Mouse (Mus musculus) CH12F3 (cell line): ENCODE data around the gene Ptprcap.
"Not testable (repeated sequence)": the region's sequence is repeated elsewhere in the genome, so short reads cannot be mapped to it uniquely, and the experiment has no call there.

Experiments
- in situ Hi-C: fragments of 300-500 bp; cut with MboI; formaldehyde crosslinking; loops from 2 replicates; pipeline ENCODE4 v1.14.3; 2020; ENCODE audit warnings: low sequenced_read_pairs

Gene Ptprcap

DNA sequence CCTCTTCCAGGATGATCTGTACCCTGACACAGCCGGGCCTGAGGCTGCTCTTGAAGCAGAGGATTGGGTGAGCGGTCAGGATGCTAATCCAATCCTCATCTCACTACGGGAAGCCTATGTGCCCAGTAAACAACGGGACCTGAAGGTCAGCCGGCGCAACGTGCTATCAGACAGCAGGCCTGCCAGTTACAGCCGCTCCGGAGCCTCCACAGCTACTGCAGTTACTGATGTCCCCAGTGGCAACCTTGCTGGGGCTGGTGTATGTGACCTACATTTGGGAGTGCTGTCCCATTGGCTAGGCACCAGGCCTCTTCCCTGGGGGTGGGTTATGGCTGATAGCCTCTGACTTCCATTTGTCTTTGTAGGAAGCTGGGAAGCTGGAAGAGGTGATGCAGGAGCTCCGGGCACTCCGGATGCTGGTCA, at the start of gene Ptprcap:
Gene Ptprcap, plus strand, starts transcription at position 373 of the 423 bp plus-strand sequence.
- in situ Hi-C loops: no loop called here

DNA sequence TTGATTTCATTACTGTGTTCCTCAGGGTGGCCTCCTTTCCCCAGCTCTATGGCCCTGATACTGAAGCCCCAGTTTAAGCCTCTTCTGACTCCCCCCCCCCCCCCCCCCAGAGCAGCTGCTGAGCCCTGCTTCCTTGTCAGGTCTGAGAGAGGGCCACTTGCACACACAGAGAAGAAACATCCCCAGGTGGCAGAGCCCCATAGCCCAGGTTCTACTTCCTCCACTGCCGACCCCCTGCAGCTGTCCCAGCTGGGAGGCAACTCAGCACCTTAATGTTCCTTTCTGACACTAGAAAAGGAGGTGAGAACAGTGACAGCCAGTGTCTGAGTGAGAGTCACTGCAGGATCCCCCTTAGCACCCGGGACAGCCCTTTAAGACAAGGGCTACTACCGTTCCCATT, 49.6 kb upstream of the Ptprcap start:
- in situ Hi-C loops: no loop called here

DNA sequence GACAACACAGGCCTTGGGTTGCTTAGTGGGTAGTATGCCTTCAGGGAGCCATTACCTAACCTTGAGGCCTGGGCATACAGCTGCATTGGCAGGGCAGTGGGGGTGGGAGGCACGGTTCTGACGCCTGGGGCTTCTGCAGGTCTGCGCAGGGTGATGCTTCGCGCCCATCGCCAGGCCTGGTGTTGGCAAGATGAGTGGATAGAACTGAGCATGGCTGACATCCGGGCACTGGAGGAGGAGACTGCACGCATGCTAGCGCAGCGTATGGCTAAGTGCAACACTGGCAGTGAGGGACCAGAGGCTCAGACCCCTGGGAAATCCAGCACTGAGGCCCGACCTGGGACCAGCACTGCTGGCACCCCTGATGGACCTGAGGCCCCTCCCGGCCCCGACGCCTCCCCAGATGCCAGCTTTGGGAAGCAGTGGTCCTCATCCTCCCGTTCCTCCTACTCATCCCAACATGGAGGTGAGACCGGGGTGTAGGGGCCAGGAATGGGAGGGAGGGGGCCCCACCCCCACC, 48.7 kb upstream of the Ptprcap start:
- in situ Hi-C loops: no loop called here

DNA sequence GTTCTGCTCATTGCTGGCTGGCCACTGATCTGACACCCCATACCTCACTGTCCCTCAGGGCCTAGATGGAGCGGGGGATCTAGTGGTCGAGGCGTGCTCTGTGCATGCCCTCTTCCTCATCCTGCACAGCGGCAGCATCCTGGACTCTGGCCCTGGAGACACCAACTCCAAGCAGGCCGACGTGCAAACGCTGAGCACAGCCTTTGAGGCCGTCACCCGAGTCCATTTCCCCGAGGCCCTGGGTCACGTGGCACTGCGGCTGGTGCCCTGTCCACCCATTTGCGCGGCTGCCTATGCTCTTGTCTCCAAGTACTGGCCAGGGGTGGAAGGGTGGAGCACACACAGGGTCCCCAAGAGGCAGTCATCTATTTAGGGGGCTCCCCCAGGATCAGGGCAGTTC, 46.8 kb upstream of the Ptprcap start:
- in situ Hi-C loops: no loop called here

DNA sequence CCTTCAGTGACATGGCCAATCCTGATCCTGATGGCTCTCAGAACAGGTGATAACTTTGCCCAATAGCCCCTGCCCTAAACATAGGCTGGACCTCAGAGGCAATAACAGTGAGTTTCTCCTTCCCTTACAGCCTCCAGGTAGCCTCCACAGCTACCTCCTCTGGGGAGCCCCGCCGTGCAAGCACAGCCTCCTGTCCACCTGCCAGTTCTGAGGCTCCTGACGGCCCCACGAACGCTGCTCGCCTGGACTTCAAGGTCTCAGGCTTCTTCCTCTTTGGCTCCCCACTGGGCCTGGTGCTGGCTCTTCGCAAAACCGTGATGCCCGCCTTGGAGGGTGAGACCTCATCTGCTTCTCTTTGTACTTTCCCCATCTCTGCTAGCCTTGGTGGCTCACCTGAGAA, 44.9 kb upstream of the Ptprcap start:
- in situ Hi-C loops: no loop called here

DNA sequence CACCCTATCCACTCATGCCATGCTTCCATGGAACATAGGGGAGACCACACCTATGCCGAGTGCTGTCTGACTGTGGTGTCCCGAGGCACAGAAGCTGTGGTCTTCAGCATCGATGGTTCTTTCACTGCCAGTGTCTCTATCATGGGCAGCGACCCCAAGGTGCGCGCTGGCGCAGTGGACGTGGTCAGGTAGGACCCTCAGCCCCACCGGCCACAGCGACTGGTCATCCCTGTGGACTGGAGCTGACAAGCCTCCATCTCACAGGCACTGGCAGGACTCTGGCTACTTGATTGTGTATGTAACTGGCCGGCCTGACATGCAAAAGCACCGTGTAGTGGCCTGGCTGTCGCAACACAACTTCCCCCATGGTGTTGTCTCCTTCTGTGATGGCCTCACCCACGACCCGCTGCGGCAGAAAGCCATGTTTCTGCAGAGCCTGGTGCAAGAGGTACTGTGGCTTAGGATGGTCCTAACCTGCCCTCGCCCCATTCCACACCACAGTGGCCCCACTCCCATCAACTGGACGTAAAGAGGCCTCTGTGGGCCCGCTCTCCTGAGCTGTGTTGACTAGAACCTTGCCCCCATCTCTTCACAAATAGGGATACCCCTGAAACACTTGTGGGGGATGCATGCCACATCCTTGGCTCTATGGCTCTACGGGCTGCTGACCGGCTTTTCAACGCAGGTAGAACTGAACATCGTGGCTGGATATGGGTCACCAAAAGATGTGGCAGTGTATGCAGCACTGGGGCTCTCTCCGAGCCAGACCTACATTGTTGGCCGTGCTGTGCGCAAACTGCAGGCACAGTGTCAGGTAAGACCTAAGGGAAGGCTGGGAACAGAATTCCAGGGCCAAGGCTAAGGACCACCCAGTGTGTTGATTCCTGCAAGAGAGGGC, 41.1 kb upstream of the Ptprcap start:
- in situ Hi-C loops: no loop called here

DNA sequence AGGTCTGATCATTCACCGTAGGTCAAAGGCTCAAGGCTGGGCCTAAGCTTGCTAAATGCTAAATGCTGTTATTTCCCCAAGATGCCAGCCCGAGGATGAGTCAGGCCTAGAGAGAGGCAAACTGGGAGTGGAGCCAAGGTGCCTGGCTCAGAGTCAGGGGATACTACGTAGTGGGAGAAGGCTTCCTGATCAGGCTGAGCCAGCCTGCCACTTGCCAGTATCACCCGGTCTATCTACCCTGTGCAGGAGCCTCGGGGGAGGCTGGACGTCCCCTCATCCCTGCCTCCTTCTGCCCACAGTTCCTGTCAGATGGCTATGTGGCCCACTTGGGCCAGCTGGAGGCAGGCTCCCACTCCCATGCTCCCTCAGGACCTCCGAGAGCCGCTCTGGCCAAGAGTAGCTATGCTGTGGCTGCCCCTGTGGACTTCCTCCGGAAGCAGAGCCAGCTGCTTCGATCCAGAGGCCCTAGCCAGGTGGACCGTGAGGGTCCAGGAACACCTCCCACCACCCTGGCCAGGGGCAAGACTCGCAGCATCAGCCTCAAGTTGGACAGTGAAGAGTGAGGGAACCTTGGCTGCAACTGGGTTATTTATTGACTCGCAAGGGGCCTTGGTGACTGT, 40.1 kb upstream of the Ptprcap start:
- in situ Hi-C loops: no loop called here

DNA sequence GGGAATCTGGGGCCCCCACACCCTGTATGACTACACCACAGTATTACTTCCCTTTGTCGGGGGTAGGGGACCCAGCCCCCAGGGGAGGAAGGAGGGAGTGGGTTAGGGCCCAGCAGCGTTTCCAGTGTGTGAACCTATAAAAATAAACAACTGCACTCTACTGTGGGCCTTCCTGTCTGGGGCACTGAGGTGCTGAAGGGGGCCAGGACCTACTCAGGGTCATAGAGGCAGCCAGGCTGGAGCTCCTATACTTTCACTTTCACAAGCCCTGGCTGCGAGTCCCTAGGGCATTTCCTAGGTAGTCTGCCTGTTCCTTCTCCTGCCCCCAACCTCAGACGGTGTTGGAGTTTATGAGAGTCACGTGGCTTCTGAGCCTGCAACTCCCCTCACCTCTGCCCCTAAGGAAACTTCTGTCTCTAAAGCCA, 39.6 kb upstream of the Ptprcap start:
- in situ Hi-C loops: no loop called here

DNA sequence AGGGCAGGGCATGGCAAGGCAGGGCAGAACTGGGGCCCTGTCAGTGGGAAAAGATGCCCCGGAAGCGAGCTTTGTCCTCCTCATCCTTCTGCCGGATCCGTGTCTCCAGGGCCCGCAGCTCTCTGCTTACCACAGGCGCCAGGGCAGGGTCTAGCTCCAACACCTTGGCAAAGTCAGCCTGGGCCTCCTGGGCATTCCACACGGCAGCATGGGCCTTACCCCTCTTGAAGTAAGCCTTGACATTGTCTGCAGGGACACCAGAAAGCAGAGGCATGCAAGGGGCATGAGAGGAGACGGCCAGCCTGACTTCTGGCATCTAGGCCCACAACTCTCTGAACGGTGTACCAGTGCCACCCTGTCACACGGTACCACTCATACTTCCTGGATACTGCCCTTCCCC, 38.9 kb upstream of the Ptprcap start:
- in situ Hi-C loops: no loop called here

DNA sequence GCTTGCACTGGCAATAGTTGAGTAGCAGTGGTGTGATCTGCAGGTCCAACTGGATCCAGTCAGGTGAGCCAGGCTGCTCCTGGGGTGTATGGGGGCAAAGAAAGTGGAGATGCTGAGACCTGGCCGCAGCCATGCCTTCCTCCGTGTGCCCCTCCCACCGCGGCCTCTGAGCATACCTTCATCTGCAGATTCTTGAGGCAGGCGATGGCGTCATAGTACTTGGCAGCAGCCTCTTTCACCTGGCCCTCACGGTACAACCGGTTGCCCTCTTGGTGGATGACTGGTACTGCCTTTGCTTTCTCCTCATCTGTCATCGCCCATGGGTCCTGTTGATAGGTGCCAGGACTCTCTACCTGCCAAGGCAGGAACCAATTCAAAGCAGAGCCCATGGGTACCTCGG, 38.3 kb upstream of the Ptprcap start:
- in situ Hi-C loops: no loop called here

DNA sequence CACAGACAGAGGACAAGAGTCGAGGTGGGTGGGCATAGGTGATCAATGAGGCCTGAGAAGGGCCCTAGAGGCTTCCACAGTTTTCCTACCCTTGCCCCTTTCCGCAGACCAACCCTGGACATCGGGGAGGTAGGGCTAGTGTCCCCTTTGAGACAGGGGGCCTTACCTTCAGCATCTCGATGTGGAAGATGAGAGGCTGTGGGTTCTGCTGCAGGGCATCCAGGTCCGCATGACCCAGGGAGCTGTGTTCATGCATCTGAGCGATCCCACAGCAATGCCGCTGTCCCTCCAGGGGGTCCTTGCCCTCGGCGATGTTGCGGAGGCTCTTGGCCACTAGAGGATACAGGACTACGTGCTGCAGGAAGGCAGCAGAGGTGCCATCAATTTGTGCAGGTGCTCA, 37.6 kb upstream of the Ptprcap start:
- in situ Hi-C loops: no loop called here

DNA sequence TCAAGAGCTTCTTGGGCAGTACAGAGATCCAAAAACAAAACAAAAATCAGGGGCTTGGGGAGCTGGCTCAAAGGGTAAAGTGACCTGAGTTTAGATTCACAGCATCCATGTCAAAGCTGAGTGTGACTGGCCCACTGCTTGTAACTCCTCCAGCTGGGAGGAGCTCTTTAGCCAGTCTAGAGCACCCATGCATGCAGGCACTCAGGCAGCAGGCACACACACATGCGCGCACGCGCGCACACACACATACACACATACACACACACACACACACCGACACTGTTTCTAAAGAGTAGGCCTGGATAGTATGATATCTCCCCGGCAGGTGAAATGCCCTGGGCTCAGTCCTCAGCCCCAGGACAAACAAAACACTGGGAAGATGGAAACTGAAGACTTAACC, 36.4 kb upstream of the Ptprcap start:
- in situ Hi-C loops: no loop called here

DNA sequence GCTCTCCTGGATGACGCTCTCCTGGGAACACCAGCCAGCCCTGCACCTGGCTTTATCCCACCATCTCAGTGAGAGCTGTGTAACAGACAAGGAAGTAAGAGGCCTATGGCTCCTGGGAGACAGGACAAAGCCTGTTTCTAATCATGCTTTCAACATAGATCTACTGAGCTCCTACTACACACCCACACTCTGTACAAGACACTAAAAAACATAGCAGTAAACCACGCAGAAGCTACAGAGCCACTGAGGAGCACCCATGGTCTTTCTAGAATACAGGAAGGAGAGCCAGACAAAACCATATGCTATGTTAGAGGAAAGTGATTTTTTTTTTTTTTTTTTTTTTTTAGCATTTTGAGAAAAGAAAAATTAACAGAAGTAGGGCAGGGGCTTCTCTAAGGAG, 35.1 kb upstream of the Ptprcap start:
- in situ Hi-C loops: no loop called here

DNA sequence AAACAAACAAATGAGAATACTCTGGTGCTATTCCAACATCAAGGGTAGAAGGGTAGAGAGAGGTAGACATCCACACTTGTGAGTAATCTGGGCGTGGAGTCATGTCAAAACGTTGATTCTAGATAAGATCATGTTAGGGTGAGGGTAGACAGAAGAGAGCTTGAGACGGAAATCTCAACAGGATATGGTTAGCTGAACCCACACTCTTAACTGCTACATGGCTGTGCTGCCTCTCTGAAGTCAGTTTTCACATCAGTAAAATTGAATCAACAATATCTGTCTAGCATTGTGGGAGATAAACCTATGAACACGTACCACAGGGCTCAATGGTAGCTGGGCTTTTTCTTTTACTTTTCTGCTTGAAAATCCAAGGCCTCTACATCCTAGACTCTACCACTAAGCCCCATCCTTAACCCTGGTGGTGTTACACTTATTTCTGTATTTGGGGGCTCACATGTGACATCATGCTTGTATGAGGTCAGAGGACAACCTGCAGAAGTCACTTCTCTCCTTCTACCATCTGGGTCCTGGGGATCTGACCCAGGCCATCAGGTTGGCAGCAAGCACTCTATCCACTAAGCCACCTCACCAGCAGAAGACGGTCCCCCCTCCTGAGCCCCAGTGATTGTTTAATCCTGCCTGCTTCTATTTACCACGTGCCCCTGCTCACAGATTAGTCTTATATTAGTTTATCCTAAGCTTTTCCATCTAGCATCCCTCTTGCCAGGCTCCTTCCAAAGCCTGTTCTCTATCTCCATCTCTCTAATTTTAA, 33.5 kb upstream of the Ptprcap start:
- in situ Hi-C loops: no loop called here

DNA sequence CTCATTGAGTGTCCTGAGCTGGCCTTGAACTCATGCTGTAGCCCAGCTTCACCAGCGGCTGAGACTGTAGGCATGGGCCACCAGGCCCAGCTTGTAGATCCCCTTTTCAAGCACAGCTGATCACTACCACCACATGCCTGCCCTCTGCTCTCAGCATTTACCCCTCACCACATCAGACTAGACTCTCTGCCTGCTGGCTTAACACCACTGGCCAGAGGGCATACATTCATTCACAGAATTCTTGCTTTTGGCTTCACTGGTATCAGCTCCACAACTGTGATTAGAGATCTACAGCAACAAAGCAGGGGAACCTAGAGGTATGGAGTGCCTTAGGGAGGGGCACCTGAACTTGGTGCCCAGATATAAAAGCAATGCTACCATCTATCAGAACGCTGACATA, 32.9 kb upstream of the Ptprcap start:
- in situ Hi-C loops: no loop called here

DNA sequence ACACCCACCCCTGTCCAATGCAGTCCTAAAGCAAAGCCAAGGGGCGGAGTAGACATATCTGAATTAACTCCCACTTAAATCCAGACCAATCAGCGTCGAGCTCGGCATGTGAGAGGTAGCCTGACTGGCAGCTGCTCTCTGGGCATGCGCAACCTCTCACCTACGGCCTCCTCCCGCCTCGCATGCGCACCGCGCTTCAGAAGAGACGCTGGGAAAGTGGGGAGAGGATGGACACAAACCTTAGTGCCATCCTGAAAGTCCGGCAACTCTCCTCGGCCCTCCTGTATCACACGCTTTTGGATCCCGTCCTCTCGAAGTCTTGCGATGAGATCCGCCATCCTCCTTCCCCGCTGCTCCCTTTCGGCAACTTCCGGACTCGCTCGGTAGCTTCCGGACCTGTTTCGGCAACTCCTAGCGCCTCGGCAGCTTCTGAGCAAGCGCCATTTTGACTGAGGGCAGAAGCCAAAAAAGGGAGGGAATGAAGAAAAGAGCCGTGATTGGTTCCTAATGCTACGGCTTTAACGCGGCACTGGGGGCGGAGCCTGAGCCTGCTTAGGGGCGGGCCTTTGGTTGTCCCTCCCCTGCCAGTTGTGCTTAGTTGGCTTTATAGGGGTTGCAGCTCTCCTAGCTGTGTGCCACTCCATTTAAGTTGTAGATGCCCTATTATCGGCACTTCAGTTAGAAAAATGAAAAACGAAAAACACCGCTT, 32.2 kb upstream of the Ptprcap start:
- in situ Hi-C loops: no loop called here

DNA sequence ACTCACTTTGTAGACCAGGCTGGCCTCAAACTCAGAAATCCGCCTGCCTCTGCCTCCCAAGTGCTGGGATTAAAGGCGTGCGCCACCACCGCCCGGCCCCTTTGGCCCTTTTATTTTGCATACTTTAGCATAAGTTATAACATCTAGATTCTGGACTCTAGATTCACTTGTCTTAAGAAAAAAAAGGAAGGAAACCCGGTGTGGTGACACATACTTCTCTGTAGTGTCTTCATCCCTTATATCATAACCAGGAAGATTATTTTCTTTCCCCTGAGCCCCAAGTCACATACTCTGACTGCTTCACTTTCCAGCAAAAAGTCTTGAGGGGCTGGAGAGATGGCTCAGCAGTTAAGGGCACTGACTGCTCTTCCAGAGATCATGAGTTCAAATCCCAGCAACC, 31.5 kb upstream of the Ptprcap start:
- in situ Hi-C loops: not testable (repeated sequence)

DNA sequence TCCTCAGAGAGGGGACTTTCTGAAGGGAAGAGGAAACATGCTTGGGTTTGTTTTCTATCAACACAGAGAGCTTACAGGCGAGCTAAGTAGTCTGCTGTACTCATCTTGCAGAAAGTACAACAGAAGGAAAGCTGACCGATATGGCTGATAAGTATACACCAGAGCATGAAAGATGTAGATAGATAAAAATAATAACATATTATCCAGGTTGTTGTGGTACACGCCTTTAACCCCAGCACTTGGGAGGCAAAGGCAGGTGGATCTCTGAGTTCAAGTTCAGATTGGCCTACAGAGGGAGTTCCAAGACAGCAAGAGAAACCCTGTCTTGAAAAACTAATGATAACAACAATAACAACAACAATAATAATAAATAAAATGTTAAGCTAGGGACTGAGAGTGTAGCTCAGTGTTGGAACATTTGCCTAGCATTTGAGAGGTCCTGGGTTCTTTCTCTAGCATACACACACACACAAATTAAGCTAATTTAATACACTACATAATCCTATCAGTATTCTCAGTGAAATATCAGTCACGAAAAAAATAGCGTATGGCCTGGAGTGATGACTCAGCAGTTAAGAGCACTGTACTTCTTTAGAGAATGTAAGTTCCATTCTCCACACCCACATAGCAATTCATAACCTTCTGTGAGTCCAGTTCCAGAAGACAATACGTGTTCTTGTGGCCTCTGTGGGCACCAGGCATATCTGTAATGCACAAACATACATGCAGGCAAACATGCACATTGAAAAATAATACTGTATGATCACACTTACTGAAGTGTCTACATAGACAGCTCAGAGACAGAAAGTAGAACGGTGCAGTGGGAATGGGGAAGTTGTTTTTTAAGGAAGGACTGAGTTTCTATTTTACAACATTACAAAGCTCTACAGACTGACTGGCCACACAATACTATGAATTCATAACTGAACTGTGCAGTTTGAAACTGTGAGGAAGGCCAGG, 30.7 kb upstream of the Ptprcap start:
- in situ Hi-C loops: no loop called here

DNA sequence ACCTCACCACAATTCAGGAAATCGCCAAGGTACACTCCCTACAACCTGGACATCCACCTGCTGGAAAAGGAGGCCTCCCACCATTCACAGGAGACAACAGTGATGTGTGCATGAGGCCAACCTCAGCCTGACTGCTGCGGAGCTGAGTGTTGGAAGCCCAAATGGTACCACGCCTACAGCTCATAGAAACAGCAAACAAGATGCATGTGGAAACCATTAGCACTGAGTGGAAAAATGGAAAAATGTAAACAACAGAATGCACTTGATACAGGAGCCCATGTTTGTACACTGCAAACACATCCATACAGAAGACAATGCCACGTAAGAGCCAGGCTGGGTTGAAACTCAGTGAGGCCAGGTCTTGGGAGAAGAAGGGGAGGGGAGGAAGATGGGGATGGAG, 29.0 kb upstream of the Ptprcap start:
- in situ Hi-C loops: no loop called here

DNA sequence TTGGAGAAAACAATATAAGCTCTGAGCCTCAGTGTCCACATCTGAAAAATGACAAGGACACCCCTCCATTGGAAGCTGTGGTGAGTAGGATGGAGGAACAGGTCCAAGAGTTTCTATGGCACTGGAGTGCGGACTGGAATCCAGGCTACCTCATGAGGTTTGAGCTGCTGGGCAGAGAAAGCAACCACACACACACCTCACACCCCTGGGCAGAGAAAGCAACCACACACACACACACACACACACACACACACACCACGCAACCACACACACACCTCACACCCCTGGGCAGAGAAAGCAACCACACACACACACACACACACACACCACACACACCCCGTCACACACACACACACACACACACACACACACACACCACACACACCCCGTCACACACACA, 28.1 kb upstream of the Ptprcap start:
- in situ Hi-C loops: not testable (repeated sequence)
